Mouse (Mus musculus): ENCODE data around the gene Foxf1. TPM values are rescaled to one million over a fixed set of nuclear protein-coding genes. Genes with fewer than 3 reads are reported as not detected.

The Foxf1 gene
- polyA plus RNA-seq, 1 experiment from 2014 or later: 2.7 TPM

- WGBS (ENCODE audit: insufficient replicate concordance): 24% methylated on average over 12 of the region's 12 CpGs
- no peaks in the 10 kb centered on the region for H3K36me3 ChIP-seq (replicated peaks; ENCODE audit: insufficient read depth, low read length)
- H3K9me3 ChIP-seq (ENCODE audit: low read length): no peaks in the 10 kb centered on the region
- H3K4me1 ChIP-seq (ENCODE audit: insufficient read depth): peaks cover 3% of the 10 kb centered on the region; the same call in 1 of the 2 replicates
- DNase-seq (no peak), ATAC-seq (no peak)
- no peak overlapping the region for H3K9ac ChIP-seq (replicated peaks)
- no peak overlapping the region for H3K4me3 ChIP-seq (ENCODE audit: low read depth, low read length)
- TF ChIP-seq EP300 (IDR thresholded peaks at IDR 0.05; ENCODE audit: low read depth): no peak
- TF ChIP-seq CTCF (IDR thresholded peaks at IDR 0.05; ENCODE audit: low read depth): no peak
- no peak overlapping the region for H3K4me2 ChIP-seq (ENCODE audit: low read depth, low read length)
- no peak overlapping the region for H3K27ac ChIP-seq (ENCODE audit: low read depth)
- peaks cover 99% of the 10 kb centered on the region for H3K27me3 ChIP-seq (ENCODE audit: insufficient read depth, low read length)
Measured at GRCm38 (mm10) chr8:121119635-121120455, 35.7 kb downstream of the Foxf1 start.

DNA sequence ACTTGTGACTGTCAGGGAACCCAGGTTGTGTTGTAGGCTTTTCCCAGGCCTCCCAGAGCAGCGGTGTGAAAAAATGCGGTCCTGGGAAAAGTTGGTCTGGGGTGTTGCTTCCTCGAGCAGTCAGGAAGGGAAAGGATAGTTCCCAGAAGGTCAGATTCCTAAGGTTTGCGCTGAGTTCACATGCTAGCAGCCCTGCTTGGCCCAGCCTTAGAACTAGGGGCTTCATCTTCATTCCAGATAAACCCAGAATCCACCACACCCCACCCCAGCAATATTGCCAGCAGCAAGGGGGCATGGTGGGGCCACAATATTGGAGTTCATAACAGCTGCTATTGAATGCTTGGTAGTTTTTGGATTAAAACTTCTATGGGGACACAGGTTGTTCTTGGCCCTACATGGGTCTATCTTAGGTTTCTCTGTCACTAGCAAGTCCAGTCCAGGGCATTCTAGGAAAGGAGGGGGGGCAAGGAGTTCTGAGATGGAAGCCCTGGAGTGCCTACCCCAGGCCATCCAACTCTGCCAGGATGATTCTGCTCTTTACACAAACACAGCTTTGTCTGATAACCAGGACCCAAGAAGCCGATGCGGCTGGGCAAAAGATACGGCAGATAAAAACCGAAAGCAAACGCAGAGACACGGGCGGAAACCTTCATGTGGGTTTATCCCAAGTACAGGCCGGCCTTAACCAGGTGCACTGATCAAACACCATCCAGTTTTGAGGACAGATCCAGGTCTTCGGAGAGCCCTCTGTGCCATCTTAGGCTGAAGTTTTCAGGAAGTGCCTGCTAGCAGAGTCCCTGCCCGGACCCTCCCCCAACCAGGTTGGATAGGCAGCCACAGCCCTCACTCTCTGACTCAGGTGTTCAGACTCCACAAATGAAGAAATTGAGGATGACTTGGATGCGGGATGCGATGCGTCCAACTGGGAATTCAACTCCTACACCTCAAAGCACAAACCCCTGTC is 36.6 kb downstream of the Foxf1 start:
- TF ChIP-seq CTCF (IDR thresholded peaks at IDR 0.05; ENCODE audit: low read depth): no peak
- TF ChIP-seq EP300 (IDR thresholded peaks at IDR 0.05; ENCODE audit: low read depth): no peak
- no peak for DNase-seq
- Histone ChIP-seq H3K4me2 (ENCODE audit: low read depth, low read length) (no peak overlapping the region), H3K4me3 (ENCODE audit: low read depth, low read length) (no peak overlapping the region), H3K27me3 (ENCODE audit: insufficient read depth, low read length) (peaks cover 99% of the 10 kb centered on the region), H3K4me1 (ENCODE audit: insufficient read depth) (peaks cover 3% of the 10 kb centered on the region; the same call in 1 of the 2 replicates), H3K27ac (ENCODE audit: low read depth) (no peak overlapping the region), H3K9me3 (ENCODE audit: low read length) (no peaks in the 10 kb centered on the region), H3K9ac (replicated peaks) (no peak overlapping the region), H3K36me3 (replicated peaks; ENCODE audit: insufficient read depth, low read length) (no peaks in the 10 kb centered on the region)
- WGBS (ENCODE audit: insufficient replicate concordance): 21% methylated on average over 17 of the region's 17 CpGs
- ATAC-seq: no peak

DNA sequence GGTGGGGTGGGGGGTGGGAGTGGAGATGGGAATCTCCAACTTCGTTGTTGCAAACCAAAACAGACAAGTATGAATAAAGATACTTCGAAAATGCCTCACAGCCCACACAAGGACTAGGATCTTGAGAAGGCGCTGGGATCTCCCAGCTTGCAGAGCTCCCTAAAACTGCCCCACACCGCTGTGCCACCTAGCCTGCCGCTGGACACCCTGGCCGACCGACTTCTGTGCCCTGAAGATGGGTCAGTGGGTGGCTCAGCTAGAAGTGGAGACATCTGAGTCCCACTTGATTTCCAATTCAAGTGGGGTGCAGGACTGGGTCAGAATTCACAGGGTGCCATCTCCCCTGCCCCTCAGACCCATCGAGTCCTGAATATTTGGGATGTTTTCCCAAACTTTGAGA is 37.5 kb downstream of the Foxf1 start:
- TF ChIP-seq CTCF (IDR thresholded peaks at IDR 0.05; ENCODE audit: low read depth) (no peak), EP300 (IDR thresholded peaks at IDR 0.05; ENCODE audit: low read depth) (no peak)
- ATAC-seq: no peak

DNA sequence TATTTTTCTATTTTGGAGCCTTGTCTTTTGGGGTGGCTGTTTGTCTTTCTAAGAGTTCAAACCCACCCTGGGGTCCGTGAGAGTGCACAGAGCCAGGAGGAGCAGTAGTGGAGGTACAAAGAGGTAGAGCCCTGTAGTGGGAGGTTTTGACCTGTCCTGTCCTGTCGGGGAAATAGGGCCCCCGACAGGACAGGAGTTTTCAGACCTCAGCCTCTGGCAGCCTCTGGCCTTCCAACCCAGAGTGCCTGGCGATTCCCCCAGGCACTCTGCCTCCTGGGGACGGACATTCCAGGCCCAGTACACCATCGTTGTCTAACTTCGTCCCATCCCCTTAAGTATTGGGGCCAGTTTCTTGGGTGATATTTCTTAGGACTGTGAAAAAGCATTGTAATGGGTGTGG is 38.2 kb downstream of the Foxf1 start:
- Histone ChIP-seq H3K4me1 (ENCODE audit: insufficient read depth) (no peaks in the 10 kb centered on the region; the same call in 1 of the 2 replicates), H3K9ac (replicated peaks) (no peak overlapping the region), H3K27ac (ENCODE audit: low read depth) (no peak overlapping the region), H3K4me2 (ENCODE audit: low read depth, low read length) (no peak overlapping the region), H3K4me3 (ENCODE audit: low read depth, low read length) (no peak overlapping the region), H3K9me3 (ENCODE audit: low read length) (no peaks in the 10 kb centered on the region), H3K27me3 (ENCODE audit: insufficient read depth, low read length) (peaks cover 100% of the 10 kb centered on the region), H3K36me3 (replicated peaks; ENCODE audit: insufficient read depth, low read length) (no peaks in the 10 kb centered on the region)
- ATAC-seq: no peak
- WGBS (ENCODE audit: insufficient replicate concordance): 28% methylated on average over 7 of the region's 7 CpGs
- TF ChIP-seq CTCF (IDR thresholded peaks at IDR 0.05; ENCODE audit: low read depth) (no peak), EP300 (IDR thresholded peaks at IDR 0.05; ENCODE audit: low read depth) (no peak)
- DNase-seq: no peak

More for the DNA sequence above, 37.5 kb downstream of the Foxf1 start:
- H3K27me3 ChIP-seq (ENCODE audit: insufficient read depth, low read length): peaks cover 100% of the 10 kb centered on the region
- H3K4me2 ChIP-seq (ENCODE audit: low read depth, low read length): no peak overlapping the region
- 31% methylated on average over 8 of the region's 8 CpGs for WGBS (ENCODE audit: insufficient replicate concordance)
- no peak for DNase-seq
- H3K9me3 ChIP-seq (ENCODE audit: low read length): no peaks in the 10 kb centered on the region
- no peaks in the 10 kb centered on the region; the same call in 1 of the 2 replicates for H3K4me1 ChIP-seq (ENCODE audit: insufficient read depth)
- no peak overlapping the region for H3K27ac ChIP-seq (ENCODE audit: low read depth)
- no peak overlapping the region for H3K9ac ChIP-seq (replicated peaks)
- H3K36me3 ChIP-seq (replicated peaks; ENCODE audit: insufficient read depth, low read length): no peaks in the 10 kb centered on the region
- H3K4me3 ChIP-seq (ENCODE audit: low read depth, low read length): no peak overlapping the region

GRCm38 (mm10) chr8:121123113-121123512 is 38.9 kb downstream of the Foxf1 start:
- no peak for TF ChIP-seq EP300 (IDR thresholded peaks at IDR 0.05; ENCODE audit: low read depth)
- TF ChIP-seq CTCF (IDR thresholded peaks at IDR 0.05; ENCODE audit: low read depth): no peak
- H3K27ac ChIP-seq (ENCODE audit: low read depth): no peak overlapping the region
- WGBS (ENCODE audit: insufficient replicate concordance): 72% methylated on average over 2 of the region's 2 CpGs

More at GRCm38 (mm10) chr8:121123113-121123512, 38.9 kb downstream of the Foxf1 start:
- H3K36me3 ChIP-seq (replicated peaks; ENCODE audit: insufficient read depth, low read length): no peaks in the 10 kb centered on the region
- no peak overlapping the region for H3K4me3 ChIP-seq (ENCODE audit: low read depth, low read length)
- no peak overlapping the region for H3K4me2 ChIP-seq (ENCODE audit: low read depth, low read length)
- ATAC-seq (no peak), DNase-seq (no peak)
- no peaks in the 10 kb centered on the region for H3K9me3 ChIP-seq (ENCODE audit: low read length)
- H3K27me3 ChIP-seq (ENCODE audit: insufficient read depth, low read length): peaks cover 100% of the 10 kb centered on the region
- H3K4me1 ChIP-seq (ENCODE audit: insufficient read depth): peaks cover 4% of the 10 kb centered on the region; the same call in 1 of the 2 replicates
- no peak overlapping the region for H3K9ac ChIP-seq (replicated peaks)

Data from liver, postnatal 0 days (tissue).